Mouse (Mus musculus): ENCODE results near the gene Btnl6.
"Not testable (repeated sequence)": the region's sequence is repeated elsewhere in the genome, so short reads cannot be mapped to it uniquely, and the experiment has no call there.

Gene Btnl6

DNA sequence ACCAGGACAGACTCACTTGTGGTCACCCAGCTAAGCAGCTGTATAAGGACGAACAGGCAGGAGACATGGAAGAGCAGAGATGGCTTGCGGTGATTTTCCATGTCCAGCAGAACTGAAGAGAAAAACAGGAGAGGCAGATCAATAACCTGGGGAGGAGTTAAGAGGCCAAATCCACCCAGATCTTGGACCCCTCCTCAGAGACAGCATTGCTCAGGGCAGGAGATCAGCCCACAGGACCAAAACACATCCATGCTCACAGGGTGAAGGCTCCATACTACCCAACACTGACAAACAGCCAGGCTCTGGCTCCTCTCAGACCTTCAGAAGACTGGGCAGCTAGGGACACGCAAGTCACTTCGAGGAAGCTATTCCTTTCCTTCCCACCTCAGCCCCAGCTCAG lies at the start of gene Btnl6:
Btnl6 (minus strand) TSS at position 101 of the 400 bp plus-strand sequence.
- no peak for DNase-seq

DNA sequence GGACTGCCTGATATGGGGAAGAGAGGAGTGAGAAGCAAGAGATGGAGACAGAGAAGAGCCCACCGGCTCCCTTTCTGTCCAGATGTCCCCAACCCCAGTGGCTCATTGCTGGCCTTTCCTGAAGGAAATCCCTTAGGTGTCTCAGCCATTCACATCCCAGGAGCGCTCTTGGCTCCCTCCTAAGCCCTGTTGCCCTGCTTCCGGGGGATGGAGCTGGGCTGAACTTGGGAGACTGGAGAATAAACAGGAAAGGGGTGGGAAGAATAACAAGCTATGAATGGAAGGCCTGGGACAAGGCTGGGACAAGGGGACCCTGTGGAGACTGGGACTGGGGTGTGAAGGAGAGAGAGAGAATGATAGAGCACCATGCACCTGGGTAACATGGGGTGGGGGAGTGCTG lies 47.6 kb upstream of the Btnl6 start:
- DNase-seq: no peak

DNA sequence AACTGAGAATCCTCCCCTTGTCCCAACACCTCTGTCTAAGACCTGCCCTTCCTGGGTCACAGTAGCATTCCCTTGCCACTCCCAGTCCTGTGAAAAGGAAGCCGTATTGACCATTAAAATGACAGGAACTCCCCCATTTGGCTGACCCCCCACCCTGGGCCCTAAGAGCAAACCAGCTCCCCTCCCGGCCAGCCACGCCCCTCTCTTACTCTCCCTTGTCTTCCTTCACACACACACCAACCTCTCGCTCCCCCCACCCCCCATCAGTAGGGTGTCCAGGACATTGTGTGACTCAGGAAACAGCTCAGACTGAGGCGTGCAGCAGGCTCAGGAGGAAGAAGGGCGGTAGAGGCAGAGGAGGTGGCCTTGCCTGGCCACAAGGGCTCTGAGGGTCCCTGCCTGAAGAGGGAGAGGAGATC lies 46.9 kb upstream of the Btnl6 start, which contains the start of gene Notch4:
Notch4 (plus strand) TSS at position 266 of the 419 bp plus-strand sequence.
- DNase-seq: no peak

DNA sequence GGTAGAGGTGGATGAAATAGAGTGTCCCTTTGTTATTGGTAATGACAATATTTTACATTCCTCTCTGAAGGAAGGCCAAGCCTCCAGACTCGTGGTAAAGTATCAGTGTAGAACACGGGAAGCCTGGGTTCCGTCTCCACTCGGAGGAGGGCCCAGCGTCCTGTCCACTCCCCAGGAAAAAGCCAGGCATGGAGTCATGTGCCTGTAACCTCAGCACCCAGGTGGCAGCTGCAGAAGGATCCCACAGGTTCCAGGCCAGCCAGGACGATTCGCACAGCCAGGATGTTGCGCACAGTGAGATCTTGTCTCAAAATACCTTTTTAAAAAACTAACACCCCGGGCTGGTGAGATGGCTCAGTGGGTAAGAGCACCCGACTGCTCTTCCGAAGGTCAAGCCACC lies 46.2 kb upstream of the Btnl6 start:
- no peak for DNase-seq

DNA sequence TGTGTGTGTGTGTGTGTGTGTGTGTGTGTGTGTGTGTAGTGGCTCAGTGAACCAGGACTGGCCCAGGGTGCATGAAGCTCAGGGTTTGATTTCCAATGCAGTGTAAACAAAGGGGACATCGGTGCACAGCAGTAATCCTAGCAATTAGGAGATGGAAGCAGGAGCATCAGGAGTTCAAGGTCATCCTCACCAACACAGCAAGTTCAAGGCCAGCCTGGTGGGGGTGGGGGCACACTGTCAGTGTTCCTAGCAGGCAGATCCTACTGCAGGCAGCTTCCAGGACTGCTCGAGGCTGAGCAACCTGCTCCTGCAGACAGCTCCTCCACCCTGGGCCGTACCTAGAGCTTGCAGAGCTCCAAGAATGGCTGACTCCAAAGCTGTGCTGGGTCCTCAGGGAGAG lies 45.4 kb upstream of the Btnl6 start:
- no peak for DNase-seq

DNA sequence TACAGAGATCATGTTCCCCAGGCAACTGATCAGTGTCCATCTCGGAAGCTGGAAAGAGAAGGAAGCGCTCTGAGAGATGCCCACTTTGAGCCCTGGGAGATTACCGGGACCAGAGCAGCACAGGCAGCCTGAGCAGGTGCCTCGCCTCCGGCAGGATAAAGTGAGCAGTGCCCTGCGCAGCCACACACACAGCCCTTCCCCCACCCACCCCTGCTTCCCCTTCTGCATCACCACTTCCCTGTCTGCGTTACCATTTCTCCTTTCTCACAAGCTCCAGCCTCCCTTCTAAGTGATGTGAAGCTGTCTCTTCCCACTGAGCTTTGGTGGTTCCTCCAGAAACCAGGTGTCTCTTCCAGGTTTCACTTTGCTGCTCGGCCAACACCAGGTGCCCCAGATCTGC lies 44.0 kb upstream of the Btnl6 start:
- DNase-seq: no peak

DNA sequence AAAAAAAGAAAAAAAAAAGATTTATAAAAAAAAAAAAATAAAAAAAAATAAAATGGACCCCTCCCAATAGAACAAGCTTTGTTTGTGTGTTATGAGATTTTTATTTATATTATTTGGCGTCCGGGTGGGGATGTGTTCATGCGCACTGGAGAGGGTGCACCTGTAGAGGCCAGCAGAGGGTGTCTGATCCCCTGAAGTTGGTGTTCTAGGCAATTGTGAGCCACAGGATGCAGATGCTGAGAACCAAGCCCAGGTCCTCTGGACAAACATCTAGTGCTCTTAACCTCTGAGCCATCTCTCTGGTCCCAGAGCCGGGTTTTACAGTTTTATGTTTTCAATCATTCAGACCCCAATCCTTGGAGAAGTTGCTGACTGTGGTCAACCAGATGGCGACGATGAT lies 43.3 kb upstream of the Btnl6 start:
- DNase-seq: no peak

DNA sequence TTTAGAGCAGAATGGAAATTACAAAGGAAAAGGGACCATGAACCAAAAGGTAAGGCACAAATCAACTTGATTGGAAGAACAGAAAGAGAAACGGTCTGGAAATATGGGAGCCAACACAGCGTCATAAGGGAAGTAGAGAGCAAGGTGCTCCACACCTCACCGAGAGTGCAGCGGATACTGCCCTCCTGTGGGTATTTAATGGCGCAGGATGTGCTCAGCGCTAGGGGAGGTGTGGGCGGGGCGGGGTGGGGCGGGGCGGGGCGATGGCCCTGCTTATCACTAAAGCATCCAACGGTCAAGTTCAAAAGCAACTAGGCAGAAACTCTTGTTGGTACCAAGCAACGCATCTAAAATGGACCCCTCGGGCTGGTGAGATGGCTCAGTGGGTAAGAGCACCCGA lies 42.7 kb upstream of the Btnl6 start:
- no peak for DNase-seq

DNA sequence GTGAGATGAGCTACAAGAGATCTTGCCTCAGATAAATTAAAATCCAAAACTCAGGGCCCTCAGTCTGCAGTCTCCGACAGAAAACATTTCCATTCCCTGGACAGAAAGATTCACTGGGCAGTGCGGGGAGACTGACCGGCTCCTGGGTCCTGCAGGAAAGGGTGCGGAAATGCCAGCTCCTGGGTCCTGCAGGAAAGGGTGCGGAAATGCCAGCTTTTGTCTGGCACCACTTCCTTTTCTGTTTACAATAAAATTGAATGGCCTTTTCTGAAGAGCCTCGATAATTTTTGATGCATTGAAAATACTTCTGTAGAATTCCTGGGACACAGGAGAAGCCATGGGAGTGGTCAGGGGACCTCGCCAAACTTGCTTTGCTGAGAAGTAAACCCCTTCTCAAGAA lies 42.0 kb upstream of the Btnl6 start:
- no peak for DNase-seq

DNA sequence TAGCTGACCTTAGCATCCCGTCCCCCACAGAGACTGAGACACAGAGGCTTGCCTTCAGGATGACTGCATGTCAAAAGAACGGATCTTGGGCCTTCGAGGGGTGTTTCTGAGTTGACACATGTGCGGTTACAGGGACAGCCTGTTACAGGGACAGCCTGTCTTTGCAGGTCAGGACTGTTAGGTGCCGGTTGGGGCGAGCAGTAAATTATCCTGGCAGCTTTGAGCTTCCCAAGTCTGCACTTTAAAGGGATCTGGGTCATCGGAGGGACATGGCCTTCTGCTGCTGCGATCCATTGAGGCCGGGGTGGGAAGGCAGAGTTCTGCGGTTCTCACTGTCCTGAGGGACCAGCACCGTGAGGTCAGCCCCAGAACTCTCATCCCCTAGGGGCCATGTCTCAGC lies 40.3 kb upstream of the Btnl6 start:
- DNase-seq: no peak

DNA sequence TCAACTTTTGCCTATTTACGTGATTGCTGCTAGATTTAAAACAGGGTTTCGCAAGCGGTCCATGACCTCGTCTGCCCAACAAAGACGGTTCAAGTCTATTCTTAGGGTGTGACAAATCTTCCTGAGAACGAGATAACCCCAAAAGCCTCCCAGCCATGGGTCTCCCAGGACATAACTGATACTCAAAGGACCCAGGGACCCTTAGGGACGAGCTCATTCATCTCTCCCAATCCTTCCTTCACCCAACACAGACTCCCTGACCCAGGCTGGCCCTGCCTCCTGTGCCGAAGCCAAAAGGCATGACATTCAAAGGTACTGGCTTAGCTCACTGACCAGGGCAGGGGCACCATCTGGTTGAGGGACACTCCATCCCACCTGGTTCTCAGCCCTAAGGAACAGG lies 39.3 kb upstream of the Btnl6 start:
- DNase-seq: no peak

DNA sequence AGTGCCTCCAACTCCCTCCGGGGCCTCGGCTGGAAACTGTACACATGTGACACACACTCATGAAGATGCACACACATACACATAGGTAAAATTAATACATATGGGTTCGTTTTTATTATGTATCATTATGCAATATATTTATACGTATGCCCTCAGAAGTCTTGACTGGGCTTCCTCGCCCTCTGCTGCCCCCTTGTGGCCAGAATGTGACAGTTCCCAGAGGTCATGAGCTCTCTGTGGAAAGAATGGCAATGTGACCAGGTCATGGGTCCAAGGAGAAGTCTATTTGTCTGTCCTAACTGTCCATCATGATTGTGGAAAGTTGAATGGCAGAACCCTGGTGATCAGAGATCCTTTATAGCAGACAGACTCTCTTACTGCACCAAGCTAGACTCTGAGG lies 38.3 kb upstream of the Btnl6 start:
- DNase-seq: peak; percentile 45

DNA sequence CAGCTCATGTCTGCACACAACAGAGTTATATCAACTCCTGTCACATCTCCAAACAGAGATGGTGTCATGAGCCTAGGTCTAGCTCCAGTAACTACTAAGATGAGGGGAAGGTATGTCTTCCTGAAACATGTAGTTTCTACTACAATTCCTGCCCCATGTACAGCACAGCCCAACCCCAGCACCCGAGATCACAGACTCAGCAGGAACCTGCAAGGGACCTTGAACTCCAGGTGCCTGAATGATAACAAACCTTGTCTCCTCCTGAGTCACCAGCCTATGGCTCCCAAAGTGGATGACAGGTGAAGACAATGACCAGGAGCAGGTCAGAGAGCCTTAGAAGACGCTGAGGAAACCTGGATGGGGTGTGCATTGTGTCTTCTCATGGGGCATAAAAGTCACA lies 32.7 kb upstream of the Btnl6 start:
- no peak for DNase-seq

DNA sequence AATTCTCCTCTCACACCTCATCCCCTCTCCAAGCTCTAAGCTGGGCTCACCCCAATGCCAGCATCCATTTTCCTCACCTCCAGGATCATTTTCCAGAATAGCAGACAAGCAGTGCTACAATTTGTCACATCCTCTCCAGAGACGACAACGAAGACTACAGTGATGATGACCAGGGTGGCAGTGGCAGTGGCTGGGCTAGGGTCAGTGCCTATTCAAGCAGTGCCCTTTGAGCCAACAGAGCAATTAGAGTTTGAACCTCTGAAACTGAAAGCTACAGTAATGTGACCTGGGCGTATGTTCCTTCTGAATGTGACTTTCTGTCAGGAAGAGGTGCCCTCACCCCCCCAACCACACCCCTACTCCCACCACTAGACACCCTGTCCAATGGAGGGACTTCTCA lies 32.0 kb upstream of the Btnl6 start:
- DNase-seq: no peak

DNA sequence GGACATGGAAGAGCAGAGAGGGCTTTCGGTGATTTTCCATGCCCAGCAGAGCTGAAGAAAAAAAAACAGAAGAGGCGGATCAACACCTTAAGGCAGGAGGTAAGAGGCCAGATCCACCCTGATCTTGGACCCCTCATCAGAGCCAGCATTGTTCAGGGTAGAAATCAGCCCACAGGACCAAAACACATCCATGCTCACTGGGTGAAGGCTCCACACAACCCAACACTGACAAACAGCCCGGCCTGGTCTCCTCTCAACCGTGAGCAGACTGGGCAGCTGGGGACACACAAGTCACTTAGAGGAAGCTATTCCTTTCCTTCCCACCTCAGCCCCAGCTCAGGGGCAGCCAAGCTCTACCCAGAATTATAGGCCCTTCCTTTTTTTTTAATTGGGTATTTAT lies 30.4 kb upstream of the Btnl6 start:
- no peak for DNase-seq

DNA sequence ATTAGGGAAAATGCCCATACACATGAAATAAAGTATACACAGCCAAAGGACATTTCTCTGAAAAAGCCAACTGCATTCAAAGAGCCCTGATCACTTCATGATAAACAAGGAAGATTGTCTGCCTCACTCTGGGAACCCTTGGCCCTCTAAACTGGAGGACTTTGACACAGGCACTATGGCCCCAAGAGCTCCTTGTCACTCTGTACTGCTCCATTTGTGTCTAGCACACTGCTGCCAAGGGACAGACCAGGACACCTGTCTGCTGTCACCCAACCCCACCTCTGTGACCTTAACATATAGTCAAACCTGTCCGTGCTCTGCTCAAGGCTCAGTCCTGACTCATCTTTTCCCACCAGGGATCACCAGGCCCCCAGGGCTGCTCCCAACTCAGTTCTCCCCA lies 29.6 kb upstream of the Btnl6 start:
- no peak for DNase-seq

DNA sequence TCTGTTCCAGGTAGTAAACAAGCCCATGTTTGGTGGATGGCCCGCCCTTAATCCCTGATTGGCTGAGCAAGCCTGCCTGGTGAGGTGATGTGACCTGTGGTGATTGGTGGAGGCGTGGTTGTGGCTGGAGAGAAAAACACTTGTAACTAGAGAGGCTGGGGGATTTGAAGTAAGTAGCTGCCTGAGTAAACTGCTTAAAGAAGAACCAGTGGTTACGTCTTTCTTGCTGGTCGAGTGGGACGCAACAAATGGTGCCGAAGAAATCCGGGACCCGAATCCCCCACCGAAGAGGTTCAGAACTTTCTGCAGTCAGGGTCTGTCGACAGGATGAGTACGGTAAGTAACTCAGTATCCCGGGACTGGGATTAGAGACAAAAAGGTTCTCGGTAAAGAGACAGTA lies 26.4 kb upstream of the Btnl6 start:
- DNase-seq: not testable (repeated sequence)

DNA sequence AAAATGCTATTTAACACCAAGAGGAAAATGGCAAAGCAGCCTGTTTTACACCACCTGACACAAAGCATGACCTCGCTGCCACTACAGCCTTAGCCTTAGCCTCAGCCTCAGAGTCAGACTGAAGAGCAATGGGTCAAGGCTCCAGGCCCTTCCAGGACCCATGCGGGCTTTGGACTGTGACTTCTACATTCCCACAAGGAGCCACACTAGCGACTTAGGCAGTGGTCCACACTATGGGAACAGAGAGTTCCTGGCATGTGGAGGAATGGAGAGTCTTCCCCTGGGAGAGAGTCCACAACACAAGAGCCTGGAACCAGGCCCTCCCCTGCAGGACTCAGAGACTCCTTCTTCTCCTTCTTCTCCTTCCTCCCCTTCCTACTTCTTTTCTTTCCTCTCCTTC lies 15.5 kb upstream of the Btnl6 start:
- no peak for DNase-seq

DNA sequence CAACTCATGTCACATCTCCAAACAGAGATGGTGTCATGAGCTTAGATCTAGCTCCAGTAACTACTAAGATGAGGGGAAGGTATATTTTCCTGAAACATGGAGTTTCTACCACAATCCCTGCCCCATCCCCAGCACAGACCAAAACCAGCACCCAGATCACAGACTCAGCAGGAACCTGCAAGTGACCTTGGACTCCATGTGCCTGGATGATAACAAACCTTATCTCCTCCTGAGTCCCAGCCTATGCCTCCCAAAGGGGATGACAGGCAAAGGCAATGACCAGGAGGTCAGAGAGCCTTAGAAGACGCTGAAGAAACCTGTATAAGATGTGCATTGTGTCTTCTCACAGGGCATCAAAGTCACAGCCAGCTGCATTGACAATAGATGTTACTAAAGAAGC lies 1.8 kb upstream of the Btnl6 start:
- DNase-seq: no peak

DNA sequence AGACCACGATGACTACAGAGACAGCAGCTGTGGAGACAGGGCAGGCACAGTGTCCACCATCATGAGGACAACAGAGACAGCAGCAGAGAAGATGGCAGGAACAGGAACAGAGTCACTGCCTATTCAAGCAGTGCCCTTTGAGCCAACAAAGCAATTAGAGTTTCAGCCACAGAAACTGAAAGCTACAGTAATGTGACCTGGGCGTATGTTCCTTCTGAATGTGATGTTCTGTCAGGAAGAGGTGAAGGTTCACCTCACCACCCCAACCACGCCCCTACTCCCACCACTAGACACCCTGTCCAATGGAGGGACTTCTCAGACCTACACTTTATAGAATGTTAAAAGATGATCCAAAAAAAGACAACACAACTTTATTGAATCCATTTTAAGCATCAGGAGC lies 1.4 kb upstream of the Btnl6 start:
- DNase-seq: not testable (repeated sequence)

DNA sequence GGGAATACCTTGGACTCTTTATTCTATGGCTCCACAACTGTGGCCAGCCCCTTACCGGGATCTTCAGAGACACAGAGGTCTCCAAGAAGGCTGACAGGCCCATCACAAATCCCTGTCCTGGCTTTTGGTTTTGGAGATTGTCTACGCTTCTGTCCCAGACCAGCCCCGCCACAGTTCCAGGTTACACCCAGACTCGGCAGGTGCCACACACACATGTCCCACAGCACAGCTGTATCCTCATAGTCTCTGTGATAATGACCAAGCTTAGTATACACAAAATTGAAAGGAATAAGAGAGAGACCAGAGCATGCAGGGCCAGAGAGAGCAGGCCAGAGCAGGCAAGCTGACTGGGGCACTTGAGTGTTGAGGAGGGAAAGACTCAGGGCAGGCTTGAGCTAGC lies 643 bp upstream of the Btnl6 start:
- no peak for DNase-seq

DNA sequence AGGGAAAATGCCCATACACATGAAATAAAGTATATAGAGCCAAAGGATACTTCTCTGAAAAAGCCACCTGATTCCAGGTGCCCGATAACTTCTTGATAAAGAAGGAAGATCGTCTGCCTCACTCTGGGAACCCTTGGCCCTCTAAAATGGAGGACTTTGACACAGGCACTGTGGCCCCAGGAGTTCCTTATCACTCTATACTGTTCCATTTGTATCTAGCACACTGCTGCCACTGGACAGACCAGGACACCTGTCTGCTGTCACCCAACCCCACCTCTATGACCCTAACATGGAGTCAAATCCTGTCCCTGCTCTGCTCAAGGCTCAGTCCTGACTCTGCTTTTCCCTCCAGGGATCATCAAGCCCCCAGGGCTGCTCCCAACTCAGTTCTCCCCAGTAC lies 638 bp downstream of the Btnl6 start:
- no peak for DNase-seq

DNA sequence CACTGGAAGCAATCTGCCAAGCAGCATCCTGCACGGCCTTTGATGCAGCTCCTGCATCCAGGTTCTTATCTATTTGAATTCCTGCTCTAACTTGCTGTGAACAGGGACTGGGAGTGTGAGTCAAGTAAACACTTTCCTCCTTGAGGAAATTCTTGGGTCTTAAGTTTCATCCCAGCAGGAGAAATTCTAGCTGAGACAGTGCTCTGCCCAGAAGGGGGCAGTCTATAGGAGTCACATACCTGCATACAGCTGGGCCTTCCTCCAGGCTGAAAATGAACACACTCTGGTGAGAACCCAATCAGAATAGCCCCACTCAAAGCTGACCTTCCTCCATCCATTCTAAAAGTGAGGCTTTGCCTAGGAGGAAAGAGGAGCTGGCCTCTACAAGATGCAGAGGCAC lies 5.4 kb downstream of the Btnl6 start:
- not testable (repeated sequence) for DNase-seq

DNA sequence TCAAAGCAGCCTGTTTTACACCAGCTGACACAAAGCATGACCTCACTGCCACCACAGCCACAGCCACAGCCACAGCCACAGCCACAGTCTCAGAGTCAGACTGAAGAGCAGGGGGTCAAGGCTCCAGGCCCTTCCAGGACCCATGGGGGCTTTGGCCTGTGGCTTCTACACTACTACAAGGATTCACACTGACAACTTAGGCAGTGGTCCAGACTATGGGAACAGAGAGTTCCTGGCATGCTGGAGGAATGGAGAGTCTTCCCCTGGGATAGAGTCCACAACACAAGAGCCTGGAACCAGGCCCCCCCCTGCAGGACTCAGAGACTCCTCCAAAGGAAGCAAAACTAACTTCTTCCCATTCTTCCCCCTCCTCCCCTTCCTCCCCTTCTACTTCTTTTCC lies 9.6 kb downstream of the Btnl6 start:
- no peak for DNase-seq

DNA sequence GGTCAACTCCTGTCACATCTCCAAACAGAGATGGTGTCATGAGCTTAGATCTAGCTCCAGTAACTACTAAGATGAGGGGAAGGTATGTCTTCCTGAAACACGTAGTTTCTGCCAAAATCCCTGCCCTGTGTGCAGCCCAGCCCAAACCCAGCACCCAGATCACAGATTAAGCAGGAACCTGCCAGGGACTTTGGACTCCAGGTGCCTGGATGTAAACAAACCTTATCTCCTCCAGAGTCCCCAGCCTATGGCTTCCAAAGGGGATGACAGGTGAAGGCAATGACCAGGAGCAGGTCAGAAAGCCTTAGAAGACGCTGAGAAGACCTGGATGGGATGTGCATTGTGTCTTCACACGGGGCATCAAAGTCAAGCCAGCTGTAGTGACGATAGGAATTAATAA lies 19.4 kb downstream of the Btnl6 start:
- not testable (repeated sequence) for DNase-seq

DNA sequence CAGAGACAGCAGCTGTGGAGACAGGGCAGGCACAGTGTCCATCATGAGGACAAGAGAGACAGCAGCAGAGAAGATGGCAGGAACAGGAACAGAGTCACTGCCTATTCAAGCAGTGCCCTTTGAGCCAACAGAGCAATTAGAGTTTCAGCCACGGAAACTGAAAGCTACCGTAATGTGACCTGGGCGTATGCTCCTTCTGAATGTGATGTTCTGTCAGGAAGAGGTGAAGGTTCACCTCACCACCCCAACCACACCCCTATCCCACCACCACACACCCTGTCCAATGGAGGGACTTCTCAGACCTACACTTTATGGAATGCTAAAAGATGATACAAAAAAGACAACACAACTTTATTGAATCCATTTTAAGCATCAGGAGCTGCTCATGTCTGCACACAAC lies 19.8 kb downstream of the Btnl6 start:
- DNase-seq: not testable (repeated sequence)
